Mouse (Mus musculus): Measurements from ENCODE around the gene Kcnj3. TPM values are rescaled to one million over a fixed set of nuclear protein-coding genes. Genes with fewer than 3 reads are reported as not detected.
"Not testable (repeated sequence)": the region's sequence is repeated elsewhere in the genome, so short reads cannot be mapped to it uniquely, and the experiment has no call there.

Kcnj3 gene
- polyA plus RNA-seq, 1 experiment from 2014 or later: 0.14 TPM

DNA sequence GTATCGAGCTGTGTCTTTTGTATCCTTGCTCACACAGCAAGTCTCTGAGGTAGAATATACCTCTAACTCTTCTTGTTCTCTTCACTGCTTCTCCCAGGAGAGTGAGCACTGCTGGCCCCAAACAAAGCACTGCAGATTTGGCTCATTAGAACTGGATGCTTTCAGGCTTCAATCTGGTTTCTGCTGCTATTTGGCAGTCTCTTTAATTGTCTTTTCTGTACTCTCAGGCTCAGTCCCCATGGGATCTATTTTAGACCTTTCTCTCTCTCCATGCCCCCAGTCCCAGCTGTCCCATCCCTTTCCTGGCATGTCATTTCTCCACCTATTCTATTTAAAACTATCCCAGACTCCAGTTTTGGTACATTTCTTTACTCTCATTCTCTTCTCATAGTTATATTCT is 15.0 kb downstream of the Kcnj3 start:
- 45% methylated on average over 1 of the region's 1 CpGs for WGBS (ENCODE audit: insufficient replicate concordance)
- no peaks in the 10 kb centered on the region for H3K4me1 ChIP-seq
- no peak for ATAC-seq
- no peak overlapping the region for H3K27ac ChIP-seq
- H3K36me3 ChIP-seq: no peaks in the 10 kb centered on the region
- no peak overlapping the region for H3K4me2 ChIP-seq
- H3K4me3 ChIP-seq: no peak overlapping the region
- no peaks in the 10 kb centered on the region for H3K9me3 ChIP-seq (replicated peaks)
- no peak overlapping the region for H3K9ac ChIP-seq
- H3K27me3 ChIP-seq (replicated peaks): no peaks in the 10 kb centered on the region

- WGBS (ENCODE audit: insufficient replicate concordance): 59% methylated on average over 2 of the region's 2 CpGs
- no peak for ATAC-seq
These were observed 23.4 kb downstream of the Kcnj3 start for GRCm38 (mm10) chr2:55459195-55459594.

DNA sequence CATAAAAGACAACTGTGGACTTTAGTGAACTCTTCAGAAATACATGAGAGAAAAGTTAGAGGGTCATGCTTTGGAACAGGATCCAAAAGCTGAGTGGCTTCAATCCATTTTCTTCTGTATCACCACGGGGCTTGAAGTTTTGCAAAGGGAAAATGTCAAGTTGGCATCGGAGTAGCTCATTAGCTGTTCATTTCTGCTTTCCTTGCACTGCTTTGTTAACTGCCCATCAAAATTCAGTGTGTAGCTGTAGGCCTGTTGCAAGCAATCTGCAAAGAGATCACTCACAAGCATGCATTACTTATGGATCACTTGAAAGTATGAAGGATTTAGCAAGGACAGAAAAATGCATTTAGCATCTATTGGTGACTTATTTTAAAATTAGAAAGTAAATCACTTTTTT is 33.4 kb downstream of the Kcnj3 start:
- H3K36me3 ChIP-seq: no peaks in the 10 kb centered on the region
- H3K4me3 ChIP-seq: no peak overlapping the region
- no peaks in the 10 kb centered on the region for H3K27me3 ChIP-seq (replicated peaks)
- no peak for ATAC-seq
- H3K9me3 ChIP-seq (replicated peaks): no peaks in the 10 kb centered on the region
- 55% methylated on average over 2 of the region's 2 CpGs for WGBS (ENCODE audit: insufficient replicate concordance)
- no peak overlapping the region for H3K27ac ChIP-seq
- no peak overlapping the region for H3K4me2 ChIP-seq
- no peaks in the 10 kb centered on the region for H3K4me1 ChIP-seq
- no peak overlapping the region for H3K9ac ChIP-seq

More at GRCm38 (mm10) chr2:55459195-55459594, 23.4 kb downstream of the Kcnj3 start:
- Histone ChIP-seq H3K9me3 (replicated peaks) (no peaks in the 10 kb centered on the region), H3K4me3 (no peak overlapping the region), H3K27ac (no peak overlapping the region), H3K9ac (no peak overlapping the region), H3K27me3 (replicated peaks) (no peaks in the 10 kb centered on the region), H3K36me3 (no peaks in the 10 kb centered on the region), H3K4me1 (no peaks in the 10 kb centered on the region), H3K4me2 (no peak overlapping the region)

DNA sequence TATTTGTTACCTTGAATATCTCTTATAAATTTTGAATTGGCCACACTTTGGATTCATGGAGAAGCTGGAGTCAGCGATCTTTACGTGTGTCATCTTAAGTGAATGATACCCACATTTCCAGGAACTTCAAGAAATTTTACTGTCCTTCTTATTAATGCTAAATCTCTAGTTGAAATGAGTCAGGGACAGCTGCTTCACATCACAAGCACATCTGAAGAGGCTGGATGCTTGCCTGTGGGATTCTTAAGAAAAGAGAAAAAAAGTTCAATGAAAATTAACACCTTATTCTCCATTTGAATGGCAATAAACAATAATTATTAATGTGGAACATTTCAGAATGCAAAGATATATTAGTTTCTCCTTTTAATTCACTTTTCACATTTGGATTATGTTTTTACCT is 34.2 kb downstream of the Kcnj3 start:
- Histone ChIP-seq H3K9ac (no peak overlapping the region), H3K27me3 (replicated peaks) (no peaks in the 10 kb centered on the region), H3K4me1 (no peaks in the 10 kb centered on the region), H3K4me2 (no peak overlapping the region), H3K27ac (no peak overlapping the region), H3K36me3 (no peaks in the 10 kb centered on the region), H3K4me3 (no peak overlapping the region), H3K9me3 (replicated peaks) (no peaks in the 10 kb centered on the region)
- 75% methylated on average over 2 of the region's 2 CpGs for WGBS (ENCODE audit: insufficient replicate concordance)
- no peak for ATAC-seq

GRCm38 (mm10) chr2:55479511-55479910 is 43.7 kb downstream of the Kcnj3 start:
- H3K4me2 ChIP-seq: no peak overlapping the region
- no peak overlapping the region for H3K4me3 ChIP-seq
- WGBS (ENCODE audit: insufficient replicate concordance): 64% methylated on average over 4 of the region's 4 CpGs
- H3K36me3 ChIP-seq: no peaks in the 10 kb centered on the region
- ATAC-seq: no peak
- H3K27ac ChIP-seq: no peak overlapping the region
- H3K9ac ChIP-seq: no peak overlapping the region
- no peaks in the 10 kb centered on the region for H3K27me3 ChIP-seq (replicated peaks)
- H3K9me3 ChIP-seq (replicated peaks): no peaks in the 10 kb centered on the region
- no peaks in the 10 kb centered on the region for H3K4me1 ChIP-seq

GRCm38 (mm10) chr2:55479933-55480601 is 44.3 kb downstream of the Kcnj3 start:
- Histone ChIP-seq H3K4me2 (no peak overlapping the region), H3K27ac (no peak overlapping the region), H3K4me3 (no peak overlapping the region), H3K4me1 (no peaks in the 10 kb centered on the region), H3K9me3 (replicated peaks) (no peaks in the 10 kb centered on the region), H3K36me3 (no peaks in the 10 kb centered on the region), H3K9ac (no peak overlapping the region), H3K27me3 (replicated peaks) (no peaks in the 10 kb centered on the region)
- WGBS (ENCODE audit: insufficient replicate concordance): 60% methylated on average over 4 of the region's 4 CpGs
- no peak for ATAC-seq

DNA sequence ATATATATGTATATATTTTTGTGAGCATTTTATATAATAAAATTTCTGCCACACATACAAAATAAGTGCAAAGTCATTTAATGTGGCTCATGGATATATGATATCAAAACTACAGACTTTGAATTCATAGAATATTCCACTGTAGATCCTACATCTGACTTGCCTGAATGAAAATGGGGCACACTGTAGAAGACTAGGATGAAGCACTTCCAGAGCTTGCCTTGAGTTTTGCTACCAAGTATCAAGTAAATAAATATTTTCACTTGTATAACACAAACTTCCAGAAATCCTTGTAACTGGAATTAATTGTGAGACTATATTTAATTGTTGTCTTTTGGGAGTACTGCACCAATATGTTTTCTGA is 44.8 kb downstream of the Kcnj3 start:
- Histone ChIP-seq H3K27ac (no peak overlapping the region), H3K36me3 (no peaks in the 10 kb centered on the region), H3K4me3 (no peak overlapping the region), H3K27me3 (replicated peaks) (no peaks in the 10 kb centered on the region), H3K4me1 (no peaks in the 10 kb centered on the region), H3K9me3 (replicated peaks) (no peaks in the 10 kb centered on the region), H3K4me2 (no peak overlapping the region), H3K9ac (no peak overlapping the region)
- ATAC-seq: no peak

DNA sequence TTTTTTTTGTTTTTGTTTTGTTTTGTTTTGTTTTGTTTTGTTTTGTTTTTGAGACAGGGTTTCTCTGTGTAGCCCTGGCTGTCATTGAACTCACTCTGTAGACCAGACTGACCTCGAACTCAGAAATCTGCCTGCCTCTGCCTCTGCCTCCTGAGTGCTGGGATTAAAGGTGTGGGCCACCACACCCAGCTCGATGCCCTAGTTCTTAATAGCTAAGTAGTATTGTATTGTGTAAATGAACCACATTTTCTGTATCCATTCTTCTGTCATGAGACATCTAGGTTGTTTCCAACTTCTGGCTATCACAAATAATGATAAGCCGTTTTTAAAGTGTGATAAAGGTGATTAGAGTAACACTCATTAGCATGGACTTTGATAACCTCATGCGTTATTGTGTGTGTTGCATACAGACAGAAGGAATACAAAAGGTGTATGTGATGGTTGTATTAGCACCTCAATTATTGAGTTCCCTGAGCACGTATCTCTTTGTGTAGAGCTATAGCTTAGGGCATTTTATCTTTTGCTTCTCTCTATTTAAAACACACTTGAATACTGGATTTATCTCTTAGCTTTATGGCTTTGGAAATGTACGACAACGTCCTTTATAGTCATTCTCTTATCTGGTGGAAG is 49.8 kb downstream of the Kcnj3 start:
- not testable (repeated sequence) for H3K36me3 ChIP-seq; H3K27me3 ChIP-seq (replicated peaks); H3K4me1 ChIP-seq; H3K9me3 ChIP-seq (replicated peaks); ATAC-seq; H3K9ac ChIP-seq; H3K4me3 ChIP-seq; H3K4me2 ChIP-seq; H3K27ac ChIP-seq
- WGBS (ENCODE audit: insufficient replicate concordance): 70% methylated on average over 7 of the region's 7 CpGs

- Histone ChIP-seq H3K4me1 (no peaks in the 10 kb centered on the region), H3K27ac (no peak overlapping the region), H3K4me2 (no peak overlapping the region), H3K27me3 (replicated peaks) (no peaks in the 10 kb centered on the region), H3K36me3 (no peaks in the 10 kb centered on the region), H3K4me3 (no peak overlapping the region), H3K9me3 (replicated peaks) (no peaks in the 10 kb centered on the region), H3K9ac (no peak overlapping the region)
- no peak for ATAC-seq
- 74% methylated on average over 9 of the region's 9 CpGs for WGBS (ENCODE audit: insufficient replicate concordance)
These were observed 67.8 kb downstream of the Kcnj3 start for GRCm38 (mm10) chr2:55503390-55504176.

DNA sequence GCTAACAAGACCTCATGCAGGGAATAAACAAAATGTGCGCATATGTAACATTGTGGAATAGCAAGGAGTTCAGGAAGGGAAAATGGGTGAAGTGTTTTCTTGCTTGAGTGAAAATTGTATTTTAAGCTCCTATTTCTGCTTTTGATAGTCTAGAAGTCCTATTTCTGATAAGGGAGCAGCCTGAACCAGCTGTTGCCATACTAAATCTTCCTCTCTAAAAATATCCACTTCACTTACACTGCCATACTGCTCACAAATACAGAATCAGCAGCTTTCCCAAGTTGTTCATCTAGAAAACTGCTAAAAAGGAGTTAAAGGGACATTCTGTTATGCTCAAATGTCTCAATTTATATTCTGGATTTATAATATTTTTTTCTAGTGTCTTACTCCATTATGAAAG is 69.9 kb downstream of the Kcnj3 start:
- no peak for ATAC-seq
- H3K36me3 ChIP-seq: no peaks in the 10 kb centered on the region
- no peaks in the 10 kb centered on the region for H3K4me1 ChIP-seq
- H3K4me2 ChIP-seq: no peak overlapping the region
- no peak overlapping the region for H3K4me3 ChIP-seq
- H3K27ac ChIP-seq: no peak overlapping the region
- no peak overlapping the region for H3K9ac ChIP-seq
- no peaks in the 10 kb centered on the region for H3K9me3 ChIP-seq (replicated peaks)
- H3K27me3 ChIP-seq (replicated peaks): no peaks in the 10 kb centered on the region
- 93% methylated on average over 1 of the region's 1 CpGs for WGBS (ENCODE audit: insufficient replicate concordance)

GRCm38 (mm10) chr2:55517297-55517696 is 81.5 kb downstream of the Kcnj3 start:
- Histone ChIP-seq H3K9me3 (replicated peaks) (no peaks in the 10 kb centered on the region), H3K27me3 (replicated peaks) (no peaks in the 10 kb centered on the region), H3K9ac (no peak overlapping the region), H3K4me3 (no peak overlapping the region), H3K4me1 (no peaks in the 10 kb centered on the region), H3K4me2 (no peak overlapping the region), H3K27ac (no peak overlapping the region), H3K36me3 (no peaks in the 10 kb centered on the region)
- ATAC-seq: no peak

DNA sequence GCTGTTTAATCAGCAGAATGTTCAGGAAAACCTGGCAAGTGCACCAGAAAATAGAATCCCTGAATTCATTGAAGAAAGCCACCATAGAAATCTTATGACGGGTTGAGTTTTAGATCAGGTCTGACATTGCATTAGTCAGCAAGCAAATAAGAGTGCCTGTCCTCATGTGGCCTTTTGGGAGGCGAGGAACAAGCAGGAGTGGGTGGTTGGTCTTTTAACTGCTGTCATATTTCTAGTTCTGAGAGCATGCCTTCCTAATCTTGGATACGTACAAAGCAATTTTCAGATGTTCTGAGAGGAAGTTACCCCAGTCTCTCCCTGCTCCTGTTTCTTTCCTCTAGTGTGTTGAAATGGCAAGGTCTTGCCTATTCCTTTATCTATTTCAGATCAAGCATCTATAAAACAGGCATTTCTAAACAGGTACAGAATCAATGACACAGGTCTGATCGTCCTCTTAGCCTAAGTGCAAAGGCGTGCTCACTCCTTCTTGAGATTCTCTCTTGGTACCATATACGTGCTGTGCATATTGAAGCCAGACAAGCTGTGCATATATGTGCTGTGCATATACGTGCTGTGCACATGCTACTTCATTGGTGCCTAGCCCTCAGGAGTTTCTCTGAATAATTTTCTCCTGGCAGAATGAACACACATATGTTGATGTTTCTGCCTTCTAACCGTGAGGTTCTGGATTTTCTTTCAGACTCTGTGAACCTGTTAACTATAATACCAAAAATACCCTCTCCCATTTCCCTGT is 97.1 kb downstream of the Kcnj3 start:
- Histone ChIP-seq H3K9ac (no peak overlapping the region), H3K4me1 (no peaks in the 10 kb centered on the region), H3K4me2 (no peak overlapping the region), H3K9me3 (replicated peaks) (no peaks in the 10 kb centered on the region), H3K4me3 (no peak overlapping the region), H3K36me3 (no peaks in the 10 kb centered on the region), H3K27me3 (replicated peaks) (no peaks in the 10 kb centered on the region), H3K27ac (no peak overlapping the region)
- WGBS (ENCODE audit: insufficient replicate concordance): 66% methylated on average over 8 of the region's 8 CpGs
- no peak for ATAC-seq

All from liver, embryonic 12.5 days (tissue).